Mouse (Mus musculus) mouse embryonic stem cell (cell line): ENCODE data around the gene Lamc2.

Experiments used
- in situ Hi-C, 2 experiments: fragments of 300-500 bp; cut with MboI; formaldehyde crosslinking; loops; 1 replicate in 1 of 2; 3 replicates in 1 of 2; pipeline ENCODE4 v1.14.3; 2019 to 2020; ENCODE audit warnings: low sequenced_read_pairs in 2 of 2, low pct_unique_long_range_greater_than_20kb in 1 of 2, mixed read lengths in 1 of 2; ENCODE audit not compliant: unreplicated experiment in 1 of 2

Gene Lamc2

DNA sequence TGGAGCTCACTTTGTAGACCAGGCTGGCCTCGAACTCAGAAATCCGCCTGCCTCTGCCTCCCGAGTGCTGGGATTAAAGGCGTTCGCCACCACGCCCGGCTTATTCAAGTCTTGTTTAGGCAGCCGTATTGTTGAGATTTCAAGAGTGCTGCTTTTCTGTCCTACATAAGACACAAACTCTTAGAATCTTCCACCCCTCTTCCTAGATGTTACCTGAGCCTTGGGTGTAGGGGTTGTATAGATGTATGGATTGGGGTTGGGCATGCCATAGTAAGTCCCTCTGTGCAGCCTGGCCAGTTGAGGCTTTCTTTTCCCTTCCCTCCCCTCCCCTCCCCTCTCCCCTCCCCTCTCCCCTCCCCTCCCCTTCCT, 83.1 kb downstream of the Lamc2 start:
- in situ Hi-C loops = loop anchor here (25.0 kb wide), 1 partner anchor 284 kb away; no protein-coding TSS in a partner anchor

DNA sequence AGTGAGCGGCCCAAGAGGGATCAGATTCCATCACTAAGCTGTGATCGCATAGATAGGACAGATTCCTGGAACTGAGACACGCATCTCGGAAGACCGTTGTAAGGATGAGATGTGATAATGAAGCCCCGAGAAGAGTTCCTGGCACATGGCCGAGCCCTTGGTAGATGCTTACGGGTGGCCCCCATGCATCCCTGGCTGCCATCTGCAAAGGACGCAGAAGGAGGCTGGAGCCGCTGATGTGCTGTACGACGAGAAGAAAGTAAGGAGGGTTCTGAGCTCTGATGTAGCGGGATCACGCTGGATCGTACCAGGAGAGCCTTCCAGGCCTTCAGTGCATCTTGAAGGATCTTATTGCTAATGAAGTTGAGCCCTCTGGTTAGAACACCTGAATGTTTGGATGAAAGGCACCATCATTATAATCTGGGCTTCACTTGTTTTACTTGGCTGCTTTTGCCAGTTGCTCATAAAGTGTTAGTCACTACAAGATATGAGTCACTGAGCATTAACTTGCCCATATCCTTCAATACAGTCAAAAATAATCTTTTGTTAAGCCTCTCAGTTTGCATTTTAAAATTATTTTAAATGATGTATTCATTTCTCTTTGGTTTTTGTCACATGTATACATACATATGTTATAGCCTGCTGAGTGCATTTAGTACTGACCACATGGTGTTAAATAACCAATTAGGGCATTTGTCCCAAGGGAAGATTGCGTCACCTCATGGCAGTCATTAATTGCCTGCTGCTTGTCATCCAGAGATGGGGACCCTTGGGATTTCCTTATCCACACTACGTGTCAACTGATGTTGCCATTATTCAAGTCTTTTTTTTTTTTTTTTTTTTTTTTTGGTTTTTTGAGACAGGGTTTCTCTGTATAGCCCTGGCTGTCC, 83.7 kb downstream of the Lamc2 start:
- in situ Hi-C loops = loop anchor here (25.0 kb wide), 1 partner anchor 285 kb away; no protein-coding TSS in a partner anchor

DNA sequence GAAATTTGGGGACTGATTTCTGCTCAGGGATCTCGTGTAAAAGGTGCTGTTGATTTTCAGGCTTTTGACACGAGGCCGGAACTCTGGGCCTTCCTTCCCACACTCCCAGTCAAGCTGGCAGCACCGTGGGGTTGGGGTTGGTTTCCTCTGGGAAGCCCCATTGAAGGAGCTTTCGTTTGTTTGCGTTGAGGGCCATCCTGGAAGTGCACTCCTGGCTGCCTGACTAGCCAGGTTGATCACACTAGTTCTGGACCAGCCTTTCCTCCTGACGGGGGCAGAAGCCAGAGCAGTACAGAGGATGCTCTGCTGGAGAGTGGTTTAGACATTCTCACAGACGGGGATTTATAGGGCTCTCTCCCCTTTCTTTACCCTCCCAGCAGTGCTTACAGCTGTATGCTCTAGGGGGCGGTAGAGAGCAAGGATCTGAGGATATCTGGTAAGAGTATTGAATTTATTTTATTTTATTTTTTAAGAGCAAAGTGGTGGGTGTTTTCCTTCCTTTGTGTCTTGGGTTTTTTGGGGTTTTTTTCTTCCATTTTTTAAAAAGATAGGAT, 84.8 kb downstream of the Lamc2 start:
- in situ Hi-C loops = loop anchor here (25.0 kb wide), 1 partner anchor 286 kb away; no protein-coding TSS in a partner anchor

DNA sequence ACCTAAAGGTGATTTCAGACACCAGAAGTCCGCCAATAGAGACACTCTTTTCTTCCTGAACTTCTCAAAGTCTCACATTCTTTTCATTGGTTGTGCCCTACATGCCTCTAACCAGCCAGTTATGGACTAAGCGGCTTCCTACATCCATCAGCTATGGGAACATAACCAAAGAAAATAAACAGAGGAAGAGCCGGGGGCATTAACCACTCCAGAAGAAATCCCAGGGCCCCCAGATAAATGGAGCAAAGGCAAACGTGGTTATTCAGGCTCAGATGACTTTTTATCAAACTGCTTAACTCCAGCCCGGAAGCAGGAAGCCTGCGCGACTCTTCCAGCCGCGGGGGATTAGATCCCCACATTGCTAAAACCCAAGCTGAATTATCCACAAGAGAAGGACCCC, 85.3 kb downstream of the Lamc2 start:
- in situ Hi-C loops = loop anchor here (25.0 kb wide), 1 partner anchor 286 kb away; no protein-coding TSS in a partner anchor

DNA sequence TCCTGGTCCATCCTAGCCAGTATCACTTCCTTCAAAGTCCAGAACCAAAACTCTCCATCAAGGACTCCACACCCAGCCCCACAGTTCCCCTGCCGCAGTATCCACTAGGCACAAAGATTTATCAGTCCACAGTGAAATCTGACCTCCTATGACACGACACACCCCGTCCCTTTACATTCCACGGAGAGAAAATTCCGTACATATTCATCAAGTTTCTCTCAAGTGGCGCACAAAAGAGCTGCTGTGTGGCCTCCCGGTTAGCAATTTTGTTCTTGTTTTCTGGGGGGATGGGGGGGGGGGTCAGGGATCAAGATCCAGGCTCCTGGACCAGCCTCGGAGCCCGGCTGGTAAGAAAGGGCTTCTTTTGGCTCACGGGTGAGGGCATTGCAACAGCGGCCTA, 87.7 kb downstream of the Lamc2 start:
- in situ Hi-C loops = no loop called here

DNA sequence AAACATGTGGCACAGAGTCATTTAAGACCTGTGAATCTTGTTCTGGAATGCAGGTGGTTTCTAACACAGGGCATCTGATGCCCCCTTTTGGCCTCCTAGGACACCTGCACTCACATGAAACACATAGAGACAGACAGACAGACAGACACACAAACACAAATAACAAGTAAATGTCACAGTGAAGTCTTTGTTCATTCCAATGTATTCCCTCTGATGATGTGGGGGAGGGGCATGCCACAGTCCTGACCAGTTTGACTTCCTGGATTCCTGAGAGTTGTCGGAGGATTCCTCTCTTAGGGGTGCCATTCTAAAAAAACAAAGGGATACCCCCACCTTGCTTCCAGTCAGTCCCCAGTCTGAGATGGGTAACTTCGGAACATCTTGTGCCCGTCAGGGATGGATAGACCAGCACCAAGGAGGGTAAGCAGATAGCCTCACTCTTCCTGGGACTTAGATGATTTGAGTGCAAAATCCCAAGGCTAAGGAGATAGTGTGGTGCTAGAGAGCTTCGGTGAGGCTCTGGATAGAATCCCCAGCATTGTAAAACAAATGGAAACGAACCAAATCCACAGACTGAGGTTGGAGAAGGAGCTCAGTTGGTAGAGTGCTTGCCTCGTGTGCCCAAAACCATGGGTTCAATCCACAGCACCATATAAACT, 89.1 kb downstream of the Lamc2 start:
- in situ Hi-C loops = no loop called here

DNA sequence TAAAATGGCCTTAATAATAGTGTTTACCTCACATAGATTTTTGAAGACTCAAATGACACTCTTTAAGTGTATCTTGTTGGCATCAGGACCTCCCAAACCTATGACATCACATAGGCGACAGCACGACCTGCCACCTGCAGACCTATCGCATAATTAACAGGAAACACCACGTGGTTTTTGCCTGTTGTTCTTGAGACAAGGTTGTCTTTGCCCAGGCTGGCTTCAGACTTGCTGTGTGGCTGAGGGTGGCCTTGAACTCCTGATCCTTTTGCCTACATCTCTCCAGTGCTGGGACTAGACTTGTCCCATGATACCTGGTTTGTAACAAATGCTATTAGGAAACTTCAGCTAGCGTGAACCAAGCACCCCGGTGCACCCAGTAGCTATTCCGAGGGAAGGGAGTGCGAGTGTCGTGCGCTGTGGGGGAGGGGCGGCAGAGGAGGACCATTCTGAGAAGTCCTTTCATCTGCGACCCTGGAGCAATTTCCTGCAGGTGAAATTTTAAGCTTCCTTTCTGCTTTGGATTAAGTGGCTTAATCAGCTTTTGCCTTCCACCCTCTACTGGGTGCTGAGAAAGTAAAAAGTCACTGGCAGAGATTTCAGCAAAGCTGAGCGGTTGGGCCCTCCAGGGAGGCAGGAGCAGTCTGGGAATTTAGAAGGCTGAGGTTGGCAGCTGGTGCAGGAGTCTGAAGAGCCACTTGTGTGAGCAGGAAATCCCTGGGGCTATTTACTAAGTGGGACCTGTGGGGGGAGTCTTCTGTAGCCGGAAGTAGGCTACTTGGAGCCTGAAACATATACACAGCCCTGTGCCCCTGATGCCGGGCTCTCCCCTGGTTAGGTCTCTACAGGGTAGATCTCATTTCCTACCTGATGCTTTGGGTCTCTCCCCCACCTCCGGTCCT, 90.2 kb downstream of the Lamc2 start:
- in situ Hi-C loops = no loop called here

DNA sequence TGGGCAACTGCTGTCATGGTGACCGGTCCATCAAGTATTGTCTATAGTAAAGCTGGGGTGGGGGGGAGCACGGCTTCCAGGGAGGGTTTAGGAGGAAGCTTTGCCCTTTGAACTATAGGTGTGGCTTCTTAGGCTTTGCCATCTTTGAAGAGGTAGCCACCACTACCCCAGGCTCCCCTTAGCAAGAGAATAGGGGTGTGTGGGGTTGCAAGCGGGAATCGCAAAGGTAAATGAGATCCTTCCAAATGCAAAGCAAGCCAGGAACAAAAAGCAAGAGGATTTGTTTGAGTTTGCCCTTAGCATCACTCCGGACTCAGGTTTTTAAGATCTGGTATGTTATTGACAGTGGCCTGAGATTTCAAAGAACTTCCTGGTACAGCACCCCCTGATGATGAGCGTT, 90.9 kb downstream of the Lamc2 start:
- in situ Hi-C loops = no loop called here

DNA sequence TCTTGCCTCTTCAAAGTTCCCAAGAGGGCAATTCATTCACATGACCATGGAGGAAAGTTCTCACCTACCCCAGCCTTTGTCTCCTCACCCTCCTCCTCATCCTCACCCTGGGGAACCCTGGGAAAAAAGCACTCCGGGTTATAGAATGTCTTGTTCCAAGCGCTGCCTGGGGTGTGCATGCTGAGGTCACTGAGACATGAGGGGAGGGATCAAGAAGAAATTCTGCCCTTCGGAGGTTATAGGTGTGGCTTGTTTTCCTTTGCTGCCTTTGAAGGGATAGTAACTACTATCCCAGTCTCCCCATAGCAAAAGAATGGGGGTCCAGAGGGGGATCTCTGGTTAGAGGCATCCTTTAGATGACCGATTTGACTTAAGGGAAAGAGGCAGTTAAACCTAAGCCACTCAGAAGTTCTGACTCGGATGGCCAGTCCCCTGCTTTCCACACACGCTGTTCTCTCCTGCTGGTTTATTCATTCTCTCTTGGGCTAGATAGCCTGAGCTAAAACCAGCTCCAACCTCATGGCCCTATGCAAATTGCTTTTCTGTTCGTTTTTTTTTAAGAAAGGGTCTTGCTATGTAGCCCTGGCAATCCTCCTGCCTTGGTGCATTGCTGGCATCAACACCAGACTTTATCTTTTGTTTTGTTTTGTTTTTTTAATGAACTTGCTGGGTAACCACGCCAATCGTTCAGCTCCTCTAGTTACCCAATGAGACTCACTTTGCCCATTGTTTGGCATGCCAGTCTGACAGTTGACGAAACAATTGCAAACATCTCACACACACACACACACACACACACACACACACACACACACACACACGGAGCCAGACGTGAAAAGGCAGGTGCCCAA, 91.8 kb downstream of the Lamc2 start:
- in situ Hi-C loops = loop anchor here in 1 of 2 experiments (5.0 kb wide), 1 partner anchor 302 kb away; no protein-coding TSS in a partner anchor

DNA sequence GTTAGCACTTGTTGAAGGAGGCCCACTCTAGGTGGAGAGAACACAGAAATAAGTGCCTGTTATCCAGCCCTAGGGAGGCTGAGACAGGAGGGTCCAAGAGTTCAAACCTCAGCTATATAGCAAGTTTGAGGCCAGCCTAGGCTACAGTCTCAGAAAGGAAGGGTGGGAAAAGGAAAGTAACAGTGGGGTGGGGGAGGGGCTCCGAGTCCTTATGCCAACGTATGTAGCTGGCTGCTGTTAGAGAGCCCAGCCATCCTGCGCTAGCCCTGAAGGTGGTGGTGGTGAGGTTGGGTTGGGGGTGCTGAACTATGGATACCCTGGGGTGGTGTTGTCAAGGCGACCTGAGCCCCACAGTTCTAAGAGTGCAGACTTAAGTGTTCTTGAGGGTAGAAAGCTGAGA, 92.7 kb downstream of the Lamc2 start:
- in situ Hi-C loops = loop anchor here in 1 of 2 experiments (5.0 kb wide), 1 partner anchor 301 kb away; no protein-coding TSS in a partner anchor

DNA sequence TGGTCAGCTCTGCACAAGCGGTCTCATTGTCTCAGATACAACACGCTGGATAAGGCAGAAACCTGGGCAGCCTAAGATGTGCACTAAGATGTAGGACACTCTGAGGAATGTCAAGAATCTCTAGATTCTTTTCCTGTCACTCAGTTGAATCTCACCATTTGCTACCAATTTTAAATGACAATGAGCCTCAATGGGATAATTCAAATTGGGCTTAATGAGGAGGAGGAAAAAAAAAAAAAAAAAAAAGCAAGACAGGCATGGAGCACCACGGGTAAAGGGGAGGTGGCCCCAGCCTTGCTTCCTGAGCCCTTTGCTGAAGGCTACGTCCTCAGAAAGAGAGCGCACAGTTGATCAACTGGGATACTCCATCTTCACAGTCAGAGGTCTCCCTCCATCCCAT, 93.1 kb downstream of the Lamc2 start:
- in situ Hi-C loops = loop anchor here in 1 of 2 experiments (5.0 kb wide), 1 partner anchor 301 kb away; no protein-coding TSS in a partner anchor

DNA sequence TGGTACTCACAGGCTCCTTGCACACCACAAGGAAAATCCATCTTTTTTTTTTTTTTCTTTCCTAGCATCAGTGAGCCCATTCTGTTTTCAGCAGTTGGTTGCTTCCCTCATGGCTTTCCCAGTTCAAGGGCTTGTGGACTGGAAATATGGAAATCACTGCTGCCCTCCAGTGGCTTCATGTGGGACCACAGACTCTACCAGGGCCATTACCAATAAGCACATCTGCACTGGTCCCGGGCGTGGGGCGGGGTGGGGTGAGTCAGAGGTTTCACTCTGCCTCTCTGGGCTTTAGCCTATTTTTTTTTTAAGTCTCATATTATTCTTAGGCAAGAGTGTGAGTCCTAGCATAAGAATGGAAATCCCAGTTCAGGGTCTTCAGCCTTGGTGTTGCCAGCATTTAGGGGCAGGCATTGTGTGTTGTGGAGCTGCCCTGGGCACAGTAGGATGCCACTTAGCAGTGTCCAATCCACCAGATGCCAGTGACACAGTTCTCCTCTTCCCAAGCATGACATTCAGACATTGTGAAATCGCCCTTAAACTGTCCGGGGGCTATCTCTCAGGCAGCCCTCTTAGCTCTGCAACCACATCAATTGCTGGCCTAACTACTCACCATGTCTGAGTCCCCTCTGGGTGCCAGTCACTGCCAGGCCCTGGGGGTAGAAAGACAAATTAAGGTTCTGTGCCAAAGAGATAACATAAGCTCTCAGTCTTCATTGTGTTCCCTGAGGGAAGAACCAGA, 93.8 kb downstream of the Lamc2 start:
- in situ Hi-C loops = loop anchor here in 1 of 2 experiments (5.0 kb wide), 1 partner anchor 300 kb away; no protein-coding TSS in a partner anchor

DNA sequence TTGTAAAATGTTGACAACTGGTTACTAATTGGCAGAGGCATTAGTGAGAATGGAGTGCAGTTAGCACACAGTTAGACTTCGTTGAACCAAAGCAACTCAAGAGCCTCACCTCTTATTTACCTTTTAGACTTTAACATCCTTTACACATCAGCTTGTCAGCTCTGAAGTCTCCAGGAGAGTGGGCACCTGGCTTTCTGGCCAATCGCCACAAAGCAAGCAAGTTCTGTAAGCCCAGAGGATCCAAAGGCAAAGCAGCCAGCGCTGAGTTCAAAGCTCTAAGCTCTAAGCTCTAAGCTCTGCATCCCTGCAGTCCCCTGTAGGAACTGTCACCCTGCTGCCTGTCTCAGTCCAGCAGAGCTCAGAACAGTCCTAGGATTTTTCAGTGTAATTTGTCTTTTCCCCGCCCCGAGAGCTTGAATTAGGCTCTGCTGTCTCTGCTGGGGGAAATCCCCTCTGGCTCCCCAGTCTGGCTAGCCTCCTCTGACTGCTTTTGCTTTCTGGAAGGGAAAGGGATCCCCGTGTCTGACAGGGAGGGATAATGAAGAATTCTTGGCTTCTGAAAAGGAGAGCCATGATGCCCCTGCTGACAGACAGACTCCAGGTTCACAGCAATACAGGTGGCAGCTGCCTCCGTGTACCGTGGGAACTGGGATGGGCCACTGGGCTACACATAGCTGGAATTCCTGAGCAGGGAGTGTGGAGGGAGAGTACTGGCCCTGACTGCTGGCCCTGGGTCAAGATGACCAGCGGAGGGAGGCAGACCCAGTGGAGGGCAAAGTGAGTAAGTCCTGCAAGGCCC, 94.6 kb downstream of the Lamc2 start:
- in situ Hi-C loops = loop anchor here in 1 of 2 experiments (5.0 kb wide), 1 partner anchor 299 kb away; no protein-coding TSS in a partner anchor

DNA sequence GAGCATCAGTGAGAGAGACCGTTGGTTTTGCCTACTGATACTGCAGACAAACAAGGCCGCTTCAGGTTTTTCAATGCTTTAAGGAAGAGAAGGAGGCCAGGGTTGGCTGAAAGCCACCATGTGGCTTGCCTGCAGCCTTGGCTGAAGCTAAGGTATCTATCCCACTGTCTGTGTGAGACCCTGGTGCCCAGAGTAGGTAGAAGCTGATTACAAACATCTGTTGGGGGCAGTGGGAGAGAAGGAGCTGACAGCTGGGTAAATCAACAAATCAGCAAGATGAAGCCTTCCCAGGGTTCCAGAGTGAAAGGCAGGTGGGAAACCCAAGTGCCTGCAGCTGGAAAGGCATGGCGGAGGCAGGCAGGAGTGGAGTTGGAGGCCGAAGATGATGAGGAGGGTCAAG, 95.4 kb downstream of the Lamc2 start:
- in situ Hi-C loops = loop anchor here in 1 of 2 experiments (5.0 kb wide), 1 partner anchor 299 kb away; no protein-coding TSS in a partner anchor

DNA sequence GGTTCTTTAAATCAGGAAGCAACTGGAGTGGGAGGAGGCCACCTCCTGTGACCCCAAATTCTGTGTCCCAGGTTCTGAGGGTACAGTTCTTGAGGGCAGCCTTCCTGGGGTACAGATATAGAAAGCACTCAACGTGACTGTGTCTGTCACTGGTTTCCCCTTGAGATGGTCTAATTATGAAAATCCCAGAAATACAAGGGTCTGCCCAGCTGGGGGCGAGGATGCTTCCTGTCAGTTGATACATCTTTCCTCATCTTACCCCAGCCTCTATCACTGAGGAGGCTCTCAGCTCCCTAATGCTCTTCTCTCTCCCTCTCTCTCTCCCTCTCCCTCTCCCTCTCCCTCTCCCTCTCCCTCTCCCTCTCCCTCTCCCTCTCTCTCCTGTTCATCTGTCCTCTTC, 96.2 kb downstream of the Lamc2 start:
- in situ Hi-C loops = loop anchor here in 1 of 2 experiments (5.0 kb wide), 1 partner anchor 298 kb away; no protein-coding TSS in a partner anchor

DNA sequence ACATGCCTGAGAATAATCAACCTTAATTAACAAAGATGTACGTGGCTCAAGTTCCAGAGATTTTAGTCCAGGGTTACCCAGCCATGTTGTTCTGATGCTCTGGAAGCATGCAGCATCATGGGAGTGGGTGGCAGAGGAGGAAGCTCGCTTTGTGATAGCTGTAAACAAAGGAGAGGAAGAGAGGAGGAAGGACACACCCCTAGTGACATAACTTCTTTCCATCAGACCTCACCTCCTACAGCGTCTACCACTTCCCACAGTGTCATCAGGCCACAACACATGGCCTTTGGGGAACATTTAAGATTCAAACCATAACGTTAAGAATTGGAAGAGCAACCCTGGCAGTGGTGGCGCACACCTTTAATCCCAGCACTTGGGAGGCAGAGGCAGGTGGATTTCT, 98.5 kb downstream of the Lamc2 start:
- in situ Hi-C loops = no loop called here
